Mouse (Mus musculus): ENCODE measurements around the gene Spata2l.
"Not testable (repeated sequence)": the region's sequence is repeated elsewhere in the genome, so short reads cannot be mapped to it uniquely, and the experiment has no call there.

The Spata2l gene

DNA sequence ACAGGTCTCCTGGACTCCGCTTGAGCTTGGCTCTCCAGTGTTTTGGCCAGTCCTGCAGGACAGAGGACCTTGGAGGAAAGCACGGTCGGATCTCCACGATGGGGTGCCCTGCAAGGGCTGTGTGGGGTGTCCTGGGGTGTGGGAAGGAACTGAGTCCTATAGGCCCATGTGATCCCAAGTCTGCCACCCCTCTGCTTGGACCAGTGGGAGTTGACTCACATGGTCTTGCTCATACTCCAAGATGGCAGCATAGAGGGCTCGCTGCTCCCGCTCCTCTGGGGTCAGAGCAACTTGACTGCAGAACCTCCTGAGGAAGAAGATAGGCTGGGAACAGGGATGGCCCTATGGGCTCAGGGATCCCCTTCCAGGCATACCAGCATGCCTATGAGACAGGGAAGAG is 11.7 kb upstream of the Spata2l start:
- DNase-seq (ENCODE audit: low spot score in 2 of 2), result no peak

DNA sequence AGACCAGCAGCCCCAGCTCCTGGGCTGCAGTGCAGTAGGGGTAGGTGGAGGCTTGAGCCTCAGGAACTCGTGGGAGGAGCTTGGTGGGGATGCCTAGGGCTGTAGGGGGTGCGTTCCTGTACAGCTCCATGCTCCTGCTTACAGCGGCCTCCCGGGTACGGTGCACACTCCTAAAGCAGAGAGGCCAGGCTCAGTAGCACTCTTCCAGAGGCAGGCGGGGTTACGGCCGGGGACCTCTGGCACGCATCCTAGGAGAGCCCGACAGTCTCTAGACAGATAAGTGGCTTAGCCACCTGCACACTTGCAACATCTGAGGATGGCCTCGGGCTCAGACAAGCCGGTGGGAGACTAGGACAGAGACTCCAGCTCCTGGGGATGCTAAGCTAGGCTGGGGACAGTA is 9.5 kb upstream of the Spata2l start:
- no peak for DNase-seq (ENCODE audit: low spot score in 2 of 2)

DNA sequence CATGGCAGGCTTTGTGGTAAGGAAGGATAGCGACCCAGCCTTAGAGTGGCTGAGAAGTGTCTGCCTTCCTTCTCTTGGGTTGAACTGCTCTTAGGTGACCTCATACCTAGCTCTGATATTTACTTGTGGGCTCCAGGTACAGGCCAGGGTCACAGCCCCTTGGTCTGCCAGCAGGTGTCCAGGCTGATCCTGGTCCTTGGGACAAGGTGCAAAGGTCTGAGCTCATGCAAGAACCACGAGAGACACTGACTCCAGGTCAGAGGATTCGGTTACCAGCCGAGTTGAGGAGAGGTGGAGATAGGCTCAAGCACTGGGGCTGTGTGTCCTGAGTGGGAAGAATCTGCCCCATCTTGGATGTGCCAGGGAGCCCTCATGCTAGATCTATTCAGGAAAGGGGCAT is 8.3 kb upstream of the Spata2l start:
- DNase-seq (ENCODE audit: low spot score in 2 of 2), result no peak

DNA sequence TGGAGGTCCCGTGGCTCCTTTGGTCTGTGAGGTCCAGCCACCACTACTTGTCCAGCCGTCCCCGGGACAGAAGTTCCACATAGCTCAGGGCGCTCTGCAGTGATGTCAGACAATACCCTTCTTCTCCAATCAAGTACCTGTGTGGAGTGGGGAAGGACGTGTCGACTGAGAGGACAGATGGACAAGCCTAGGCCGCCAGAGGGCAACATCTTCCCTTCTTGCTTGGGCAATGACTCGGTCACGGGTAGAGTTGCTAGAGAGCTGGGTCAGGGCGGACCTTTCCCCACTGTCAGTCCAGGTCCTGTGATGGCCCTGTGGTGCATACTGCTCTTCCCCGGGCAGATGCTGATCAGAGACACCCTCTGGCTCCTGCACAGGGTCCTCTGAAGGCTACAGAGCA is 7.0 kb upstream of the Spata2l start:
- no peak for DNase-seq (ENCODE audit: low spot score in 2 of 2)

DNA sequence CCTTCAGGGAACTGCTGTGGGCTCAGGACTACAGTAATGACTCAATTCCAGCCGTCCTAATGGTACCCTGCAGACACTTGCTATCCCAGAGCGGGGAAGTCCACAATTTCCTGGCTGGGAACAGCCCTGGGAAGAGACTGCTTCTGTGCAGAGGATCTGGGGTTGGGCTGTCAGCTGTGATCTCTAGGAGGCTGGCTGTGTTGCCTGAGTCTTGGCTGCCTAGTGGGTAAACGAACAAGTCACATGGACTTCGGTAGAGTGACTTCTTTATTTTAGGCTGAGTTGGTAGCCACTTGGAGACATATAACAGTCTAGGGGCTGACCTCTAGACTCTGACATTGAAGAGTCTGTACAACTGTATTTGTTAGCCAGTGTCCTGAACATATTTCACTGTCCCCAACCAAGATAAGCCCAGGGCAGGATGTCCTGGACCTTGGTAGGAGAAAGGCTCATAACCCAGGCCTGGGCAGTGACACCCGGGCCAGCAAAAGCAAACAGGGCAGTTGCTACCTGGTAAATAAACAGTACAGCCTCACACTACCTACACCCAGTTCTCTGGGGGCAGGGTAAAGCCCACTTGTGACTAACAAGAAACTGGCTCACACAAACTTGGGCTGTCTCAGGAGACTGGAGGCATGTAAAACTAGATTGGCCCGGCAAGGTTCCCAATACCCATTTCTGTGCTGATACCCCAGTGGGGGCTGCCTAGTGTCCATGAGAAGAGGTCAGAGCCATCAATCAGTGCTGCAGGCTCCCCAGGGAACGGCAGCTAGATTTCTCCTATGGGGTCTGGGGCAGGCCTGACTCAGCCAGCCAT is 6.3 kb upstream of the Spata2l start:
- DNase-seq (ENCODE audit: low spot score in 2 of 2), result no peak

DNA sequence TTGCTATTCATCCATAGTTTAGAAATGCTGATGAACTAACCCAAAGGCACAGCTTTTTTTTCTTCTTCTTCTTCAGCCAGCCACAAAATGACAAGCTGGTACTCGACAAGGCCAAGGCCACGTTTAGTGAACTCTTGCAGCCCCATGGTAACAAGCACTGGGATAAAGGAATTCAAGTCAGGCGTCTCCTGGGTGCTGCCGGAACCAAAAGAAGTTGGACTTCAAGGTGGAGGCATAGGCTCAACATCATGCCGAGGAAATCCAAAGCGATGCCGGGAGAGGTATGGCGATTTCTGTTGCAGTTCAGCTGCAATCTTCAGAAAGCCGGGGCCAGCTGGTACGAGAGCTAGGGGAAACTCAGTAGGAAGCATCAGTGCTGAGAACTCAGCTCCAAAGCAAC is 3.4 kb upstream of the Spata2l start:
- DNase-seq (ENCODE audit: low spot score in 2 of 2), result no peak

DNA sequence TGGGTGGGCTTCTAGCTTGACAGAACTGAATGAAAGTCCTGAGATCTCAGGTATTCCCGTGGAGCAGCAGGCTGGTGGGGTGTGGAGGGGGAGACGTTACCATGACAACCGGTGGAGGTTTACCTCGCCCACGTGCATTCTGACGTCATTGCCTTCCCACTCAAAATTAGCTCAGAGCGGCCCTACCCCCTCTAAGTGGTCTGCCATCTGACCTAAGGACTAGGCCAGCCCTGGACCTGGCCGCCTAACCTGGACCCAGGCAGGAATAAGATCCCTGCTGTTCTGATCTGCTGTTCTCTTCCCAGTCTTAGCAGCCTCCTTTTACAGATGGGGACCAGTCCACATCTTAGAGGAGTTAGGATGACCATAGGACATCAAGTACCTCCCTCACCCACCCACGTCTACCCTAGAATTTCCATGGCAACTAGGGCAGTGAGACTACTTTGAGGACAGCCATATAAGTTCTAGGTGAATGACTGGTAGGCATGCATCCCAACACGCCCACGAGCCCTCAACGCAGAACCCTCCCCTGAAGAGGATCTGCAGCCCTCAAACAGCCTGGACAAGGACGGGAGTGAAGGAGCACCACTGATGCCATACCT is 1.0 kb downstream of the Spata2l start:
- peak; percentile 87 to 92 for DNase-seq (ENCODE audit: low spot score in 2 of 2)

DNA sequence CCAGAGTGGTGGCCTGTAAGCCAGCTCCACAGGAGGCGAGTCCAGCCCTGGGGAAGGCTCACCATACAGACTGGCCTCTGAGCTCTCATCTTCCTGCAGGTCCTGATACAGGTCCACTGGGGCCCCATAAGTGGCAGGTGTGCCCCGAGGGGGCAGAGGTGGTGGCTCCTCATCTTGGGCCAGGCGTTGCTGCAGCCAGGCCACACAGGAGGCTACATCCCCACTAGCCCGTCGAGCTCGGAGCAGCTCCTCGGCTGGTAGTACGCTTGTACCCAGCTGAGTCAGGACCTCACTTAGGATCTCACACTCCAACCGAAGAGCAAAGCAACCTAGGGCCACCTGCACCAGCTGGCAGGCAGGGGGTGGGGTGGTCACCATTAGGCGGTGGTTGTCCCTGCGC is 2.3 kb downstream of the Spata2l start:
- peak in 1 of 2 experiments; percentile 26 for DNase-seq (ENCODE audit: low spot score in 2 of 2)

DNA sequence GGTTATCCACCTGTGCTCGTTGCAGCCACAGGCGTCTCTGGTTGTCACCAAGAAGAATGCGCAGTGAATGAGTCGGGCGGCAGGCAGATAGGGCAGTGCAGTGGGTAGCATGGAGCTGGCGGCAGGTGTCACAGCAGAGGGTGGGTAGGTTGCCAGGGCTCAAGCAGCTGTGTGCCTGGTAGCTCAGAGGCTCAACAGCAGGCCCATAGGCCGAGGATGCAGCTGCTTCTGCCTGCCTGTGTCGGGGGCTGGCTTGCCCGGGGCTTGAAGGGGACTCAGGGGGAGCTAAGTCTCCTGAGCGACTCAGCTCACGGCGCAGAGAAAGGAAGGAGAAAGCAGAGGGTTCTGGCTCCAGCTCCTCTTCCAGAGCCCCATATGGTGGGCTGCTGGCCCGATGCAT is 2.7 kb downstream of the Spata2l start:
- peak in 1 of 2 experiments; percentile 39 for DNase-seq (ENCODE audit: low spot score in 2 of 2)

DNA sequence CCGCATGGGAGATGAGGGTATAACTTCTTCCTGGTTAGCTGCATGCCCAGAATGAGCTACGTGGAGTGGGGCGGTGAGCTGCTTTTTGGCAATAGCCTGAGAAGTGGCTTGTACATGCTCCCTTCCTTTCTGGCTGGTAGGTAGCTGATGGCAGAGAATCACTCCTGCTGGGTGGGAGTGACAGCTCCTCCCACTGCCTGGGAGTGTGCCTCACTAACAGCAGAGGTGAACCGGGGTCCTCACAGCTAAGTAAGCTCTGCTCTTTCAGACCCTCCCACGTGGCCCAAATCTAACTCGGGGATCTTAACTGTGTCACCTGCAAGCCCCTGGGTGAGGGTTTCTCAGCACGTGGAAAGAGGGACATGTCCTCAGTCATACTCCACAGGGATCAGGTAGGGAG is 3.5 kb downstream of the Spata2l start:
- peak in 1 of 2 experiments; percentile 56 for DNase-seq (ENCODE audit: low spot score in 2 of 2)

DNA sequence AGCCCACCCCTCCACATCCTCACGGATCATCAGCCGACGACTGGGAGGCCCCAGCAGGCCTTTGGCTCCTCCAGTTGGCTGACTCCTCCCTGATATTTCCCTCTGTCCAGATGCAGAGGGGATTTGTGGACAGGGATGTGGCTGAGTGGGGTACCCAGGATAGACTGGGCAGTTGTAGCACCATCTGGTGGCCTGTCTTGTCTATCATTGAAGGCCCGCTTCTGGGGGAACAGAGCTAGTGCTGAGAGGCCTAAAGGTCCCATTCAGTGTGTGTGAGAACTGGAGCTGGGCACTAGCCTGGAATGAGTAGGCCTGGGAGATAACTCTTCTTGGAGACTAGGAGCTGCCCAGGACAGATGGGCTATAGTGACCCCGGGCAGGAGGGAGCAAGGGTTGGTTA is 4.3 kb downstream of the Spata2l start:
- peak in 1 of 2 experiments; percentile 40 for DNase-seq (ENCODE audit: low spot score in 2 of 2)

DNA sequence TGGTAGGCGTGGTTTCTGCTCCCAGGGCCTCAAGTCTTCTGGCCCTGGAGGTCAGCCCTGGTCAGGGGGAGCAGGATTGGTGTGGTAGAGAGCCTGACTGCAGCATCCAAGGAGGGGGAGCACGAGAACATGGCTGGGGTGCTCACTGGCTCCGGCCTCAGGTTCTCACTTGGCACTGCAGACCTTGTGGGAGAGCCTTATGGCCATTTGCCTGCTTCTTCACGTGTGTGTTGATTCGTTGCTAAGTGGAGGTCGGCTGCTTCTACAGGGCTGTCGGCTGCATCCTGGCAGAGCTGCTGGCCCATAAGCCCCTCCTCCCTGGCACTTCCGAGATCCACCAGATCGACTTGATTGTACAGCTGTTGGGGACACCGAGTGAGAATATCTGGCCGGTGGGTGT is 5.7 kb downstream of the Spata2l start:
- DNase-seq (ENCODE audit: low spot score in 2 of 2), result not testable (repeated sequence)

DNA sequence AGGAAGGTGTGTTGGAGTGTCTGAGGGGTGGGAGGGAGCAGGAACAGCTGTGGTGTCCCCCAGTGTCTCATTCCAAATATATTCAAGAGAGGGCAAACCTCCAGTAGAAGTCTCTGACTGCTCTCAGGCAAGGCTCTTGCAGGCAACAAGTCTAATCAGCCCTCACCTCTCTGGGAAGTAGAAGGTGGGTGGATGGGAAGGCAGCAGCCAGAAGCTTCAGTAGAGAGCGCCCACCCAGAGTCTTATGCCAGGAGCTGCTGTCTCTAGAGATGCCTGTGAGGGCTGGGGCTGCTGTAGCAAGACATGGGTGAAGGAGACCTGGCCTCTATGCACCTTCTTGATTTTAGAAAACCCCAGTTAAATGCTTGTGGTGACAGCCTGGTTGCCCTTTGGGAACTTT is 7.6 kb downstream of the Spata2l start:
- DNase-seq (ENCODE audit: low spot score in 2 of 2), result peak in 1 of 2 experiments; percentile 47

DNA sequence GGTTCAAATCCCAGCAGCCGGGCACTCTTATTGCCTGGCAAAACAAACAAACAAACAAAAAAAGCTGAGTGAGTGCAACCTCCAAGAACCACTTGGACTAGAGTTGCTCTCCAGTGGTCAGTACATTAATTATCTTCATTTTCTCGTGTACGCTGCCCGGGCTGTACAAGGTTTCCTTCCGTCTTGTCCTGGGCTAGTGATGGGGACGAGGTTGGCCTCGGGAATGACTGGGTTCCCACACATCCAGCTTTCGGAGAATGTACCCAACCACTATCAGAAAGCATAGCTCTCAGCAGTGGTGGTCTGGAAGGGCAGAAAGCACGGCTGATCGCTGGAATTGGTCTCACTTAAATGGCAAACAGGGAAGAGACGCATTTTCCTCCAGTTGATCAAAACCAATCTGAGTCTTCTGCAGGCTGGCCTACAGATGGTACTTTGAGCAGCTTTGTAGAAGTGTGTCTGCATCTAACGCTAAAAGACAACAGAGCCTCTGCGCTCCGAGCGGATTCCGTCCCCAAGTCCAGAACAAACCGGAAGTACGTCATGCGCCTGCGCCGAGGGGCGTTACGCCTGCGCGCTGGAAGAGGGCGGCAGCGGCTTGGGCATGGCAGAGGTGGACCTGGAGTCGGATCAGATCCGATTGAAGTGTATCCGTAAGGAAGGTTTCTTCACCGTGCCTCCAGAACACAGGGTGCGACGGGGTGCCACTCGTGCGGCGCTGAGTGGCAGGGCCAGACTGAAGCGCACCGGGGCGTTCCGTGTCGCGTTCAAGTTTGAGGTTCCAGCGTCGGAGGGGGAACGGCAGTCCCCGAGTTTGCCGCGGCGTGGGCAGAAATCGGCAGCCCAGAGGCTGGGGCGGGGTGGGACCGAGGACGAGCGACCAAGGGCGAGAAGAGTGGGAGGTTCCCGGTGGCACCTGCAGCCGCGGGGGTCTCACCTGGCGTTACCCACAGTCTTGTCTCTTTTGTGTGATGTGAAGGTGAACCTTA is 11.5 kb downstream of the Spata2l start, which contains the start of gene Cdk10:
Gene Cdk10, plus strand, starts transcription at position 565 of the 989 bp plus-strand sequence.
- peak; percentile 96 to 97 for DNase-seq (ENCODE audit: low spot score in 2 of 2)

DNA sequence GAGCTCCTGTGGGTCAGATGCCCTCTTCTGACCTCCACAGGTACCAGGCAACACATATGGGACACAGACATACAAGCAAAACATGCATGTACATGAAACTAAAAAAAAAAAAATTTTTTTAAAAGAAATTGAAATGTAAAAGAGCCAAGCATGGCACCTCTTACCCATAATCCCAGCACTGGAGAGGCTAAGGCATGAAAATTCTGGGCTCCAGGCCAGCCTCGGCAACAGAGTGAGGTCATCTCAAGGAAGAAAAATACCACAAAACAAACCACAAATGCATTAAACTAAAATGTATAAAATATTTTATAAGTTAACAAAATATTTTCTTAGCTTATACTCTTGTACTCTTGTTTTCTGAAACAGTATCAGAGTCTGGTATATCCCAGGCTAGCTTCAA is 15.1 kb downstream of the Spata2l start:
- DNase-seq (ENCODE audit: low spot score in 2 of 2), result no peak

DNA sequence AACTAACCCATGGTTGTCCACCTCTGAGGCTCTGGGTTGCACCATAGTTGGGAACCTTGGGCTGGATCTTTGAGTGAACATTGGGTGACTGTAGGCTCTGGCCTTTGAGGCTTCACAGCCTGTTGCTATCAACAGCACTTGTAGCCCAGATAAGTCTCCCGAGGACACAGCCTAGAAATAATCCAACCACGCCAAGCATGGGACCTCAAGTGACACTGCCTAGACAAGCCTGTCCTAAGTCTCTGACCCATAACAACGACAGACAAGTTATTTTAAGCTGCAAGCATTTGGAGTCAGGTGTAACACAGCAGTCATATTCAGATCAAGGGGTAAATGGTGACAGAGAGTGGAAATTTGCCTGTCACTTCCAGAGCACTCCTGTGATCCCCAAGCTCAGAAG is 20.6 kb downstream of the Spata2l start:
- DNase-seq (ENCODE audit: low spot score in 2 of 2), result no peak

DNA sequence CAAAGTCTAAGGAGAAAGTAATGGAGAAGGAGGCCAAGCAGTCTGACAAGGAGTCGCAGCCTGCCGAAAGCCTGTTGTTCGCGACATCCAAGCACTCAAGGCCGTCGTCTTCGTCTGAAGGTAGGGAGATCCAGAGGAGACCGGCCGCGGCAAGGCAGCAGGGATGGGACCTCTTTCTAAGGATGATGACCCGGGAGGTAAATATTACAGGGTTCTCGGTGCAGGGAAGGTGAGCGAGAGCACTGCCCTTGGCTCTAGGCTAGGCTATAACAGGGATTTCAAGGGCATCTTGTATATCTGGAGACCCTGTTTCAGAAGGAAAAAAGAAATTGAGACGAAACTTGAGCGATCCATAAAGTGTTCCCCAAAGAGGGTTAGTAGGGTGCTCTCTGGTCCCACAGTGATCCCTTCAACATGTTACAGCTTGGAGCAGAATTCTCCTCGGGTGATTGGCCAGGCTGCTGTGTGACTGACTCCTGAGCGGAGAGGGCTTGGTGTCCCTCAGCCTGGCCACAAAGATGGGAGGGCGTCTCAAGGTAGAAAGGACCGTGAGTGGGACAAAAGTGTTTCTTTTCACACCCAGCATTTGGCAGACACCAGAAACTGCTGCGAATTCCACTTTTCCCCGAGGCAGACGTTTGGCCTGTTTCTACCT is 22.8 kb downstream of the Spata2l start:
- DNase-seq (ENCODE audit: low spot score in 2 of 2), result no peak

DNA sequence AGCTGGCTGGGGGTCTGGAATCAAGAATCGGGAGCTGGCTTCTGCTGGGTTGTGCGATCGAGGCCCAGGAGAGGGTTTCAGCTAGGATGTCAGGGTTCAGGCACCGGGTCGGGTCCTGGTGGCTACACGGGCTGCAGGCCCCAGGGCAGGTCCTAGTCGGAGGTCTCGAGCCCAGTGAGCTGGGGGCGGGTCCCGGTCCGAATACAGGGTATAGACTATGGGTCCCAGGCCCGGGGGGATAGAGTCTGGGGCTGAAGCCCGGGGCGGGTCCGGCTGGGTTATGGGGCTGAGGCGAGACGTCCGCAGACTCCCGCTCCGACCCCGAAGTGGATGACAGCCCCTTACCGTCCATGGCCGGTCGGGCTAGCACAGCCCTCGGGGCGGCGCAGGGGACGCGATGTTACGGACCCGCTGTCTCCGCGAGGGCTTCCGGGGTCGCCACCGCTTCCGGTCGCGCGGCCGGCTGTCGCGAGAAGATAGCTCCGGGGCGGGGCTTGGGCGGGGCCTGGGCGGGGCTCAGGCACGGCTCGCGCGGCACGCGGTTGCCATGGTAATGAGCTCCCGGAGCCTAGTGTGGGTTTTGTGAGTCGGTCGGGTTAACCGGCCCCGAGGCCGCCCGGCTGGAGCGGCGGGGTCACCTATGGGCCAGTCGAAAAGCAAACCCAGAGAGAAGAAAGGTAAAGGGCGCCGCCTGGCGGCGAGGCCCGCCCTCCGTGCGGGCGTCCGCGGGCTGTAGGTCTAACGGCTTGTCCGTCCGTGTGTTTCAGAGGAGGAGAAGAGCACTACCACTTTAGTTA is 23.5 kb downstream of the Spata2l start, which contains the start of the genes Chmp1a and Spata33:
Gene Chmp1a, minus strand, starts transcription at position 443 of the 797 bp plus-strand sequence.
Gene Spata33, plus strand, starts transcription at position 512 of the 797 bp plus-strand sequence.
- peak; percentile 81 to 89 for DNase-seq (ENCODE audit: low spot score in 2 of 2)

DNA sequence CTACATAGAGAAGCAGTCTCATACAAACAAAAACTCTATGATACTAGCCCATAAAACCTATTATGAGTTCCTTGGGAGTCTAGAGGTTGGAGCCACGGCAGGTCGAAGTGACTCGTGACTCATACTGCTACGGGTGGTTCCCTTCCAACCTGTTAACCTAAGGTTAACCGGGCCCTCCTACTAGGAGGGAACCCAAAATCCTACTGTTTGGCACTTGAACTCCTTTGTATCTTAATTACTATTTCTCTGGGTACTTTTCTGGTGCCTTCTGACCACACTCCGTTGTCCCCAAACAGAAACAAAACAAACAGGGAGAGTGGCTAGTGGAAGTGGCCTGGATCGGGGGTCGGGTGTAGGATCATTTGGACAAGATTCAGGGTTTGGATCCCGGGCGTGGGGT is 24.2 kb downstream of the Spata2l start:
- no peak for DNase-seq (ENCODE audit: low spot score in 2 of 2)

DNA sequence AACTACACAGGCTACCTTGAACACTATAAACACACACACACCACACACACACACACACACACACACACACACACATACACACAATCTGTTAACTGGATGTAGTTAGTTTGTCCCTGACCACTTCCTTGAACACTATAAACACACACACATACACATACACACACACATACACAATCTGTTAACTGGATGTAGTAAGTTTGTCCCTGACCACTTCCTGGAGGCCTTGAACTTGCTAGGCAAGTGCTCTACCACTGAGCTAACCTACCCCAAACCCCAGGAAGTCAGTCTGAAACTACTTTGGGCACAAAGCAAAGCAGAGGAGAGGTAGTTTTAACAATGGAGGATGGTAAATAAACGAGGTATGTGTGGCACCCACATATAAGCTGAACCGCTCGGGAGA is 32.5 kb downstream of the Spata2l start:
- no peak for DNase-seq (ENCODE audit: low spot score in 2 of 2)

DNA sequence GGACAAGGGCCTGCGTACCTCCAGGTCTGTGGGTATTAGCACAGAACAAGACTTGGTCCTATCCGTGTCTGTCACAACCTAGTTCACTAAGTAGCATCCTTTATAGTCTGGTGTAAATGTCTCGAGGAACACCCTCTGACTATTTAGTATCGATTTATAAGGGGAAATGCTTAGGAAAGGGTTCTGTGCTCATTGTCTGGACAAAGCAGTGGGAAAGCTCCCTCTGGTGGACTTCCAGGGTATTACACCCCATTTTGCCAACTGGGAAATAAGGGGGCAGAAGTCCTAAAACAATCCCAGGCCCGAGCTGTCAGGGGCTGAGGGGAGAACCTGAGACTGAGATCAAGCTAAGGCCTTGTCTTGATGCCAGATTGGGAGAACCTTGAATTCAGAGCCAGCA is 33.7 kb downstream of the Spata2l start:
- peak; percentile 79 to 85 for DNase-seq (ENCODE audit: low spot score in 2 of 2)
